Mouse (Mus musculus) E14TG2a.4 (cell line): ENCODE results near the gene Clock.

Experiments
- CTCF ChIP-seq: conservative IDR thresholded peaks from 2 replicates; pipeline ENCODE4 v1.5.1; 2014; ENCODE audit warnings: low read length
- NANOG ChIP-seq: IDR thresholded peaks from 2 replicates; pipeline ENCODE4 v1.6.1; 2014; ENCODE audit warnings: borderline replicate concordance, low read length, mixed read lengths
- POU5F1 ChIP-seq: IDR thresholded peaks from 2 replicates; pipeline ENCODE4 v1.6.1; 2014; ENCODE audit warnings: low read length, borderline replicate concordance

DNA sequence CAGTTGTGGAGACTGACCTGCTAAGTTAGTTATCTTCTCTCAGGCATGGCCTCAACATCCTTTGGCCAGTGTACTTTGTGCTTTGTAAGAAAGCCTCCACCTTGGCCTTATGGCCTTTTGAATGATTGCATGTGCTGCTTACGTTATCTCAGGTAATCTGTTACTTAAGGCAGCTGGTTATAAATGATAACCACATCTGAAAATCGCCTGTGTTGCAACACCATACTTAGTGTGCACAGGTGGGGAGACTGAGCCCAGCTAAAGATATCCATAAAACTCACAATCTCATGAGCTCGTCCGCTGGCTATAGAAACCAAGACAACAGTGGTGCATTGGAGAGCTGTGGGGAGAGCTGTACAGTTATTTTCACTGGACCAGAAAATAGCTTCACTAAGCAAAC, 114.0 kb downstream of the Clock start:
- TF ChIP-seq NANOG (no peak), CTCF (no peak), POU5F1 (no peak)
